In genomic region chr2:130274149-130274861, GRCm38 (mm10) we compare ENCODE assay signal across 8 mouse cellular contexts. TPM values are rescaled to one million over a fixed set of nuclear protein-coding genes. Genes with fewer than 3 reads are reported as not detected.
DNase-seq lines count a peak whose midpoint lies in the region; ATAC-seq and TF ChIP-seq lines count a peak whose summit lies in the region.

TSS of gene Nop56 (plus strand) at chr2:130274430.

- no peaks in the 10 kb centered on the region for H3K9me3 ChIP-seq in hindbrain, embryonic 10.5 days
- no peaks in the 10 kb centered on the region for H3K9me3 ChIP-seq in lung, postnatal 0 days (ENCODE audit: low read length)

- peak; percentile 98 for DNase-seq in MN1 (ENCODE audit: low spot score)
- peak; percentile 100 for DNase-seq in cerebellum, adult 9-10 months
- DNase-seq in hindbrain, embryonic 10.5 days (ENCODE audit: low spot score): peak; percentile 99
- peak; percentile 99 for DNase-seq in layer of hippocampus, adult 9-11 months
- peak; percentile 98 for DNase-seq in lung, postnatal 0 days (ENCODE audit: low spot score)
- DNase-seq in ovary, postnatal 14 days (ENCODE audit: low spot score): peak; percentile 99
- peak; percentile 99 for DNase-seq in thymus, postnatal 14 days

- H3K27me3 ChIP-seq in hindbrain, embryonic 10.5 days (ENCODE audit: insufficient read depth, poor library complexity, severe bottlenecking): no peaks in the 10 kb centered on the region
- no peaks in the 10 kb centered on the region for H3K27me3 ChIP-seq in lung, postnatal 0 days (replicated peaks; ENCODE audit: insufficient read depth, low read length)

- H3K4me3 ChIP-seq in hindbrain, embryonic 10.5 days: peak within 1 kb of the TSS; percentile 93
- peak within 1 kb of the TSS; percentile 72 for H3K4me3 ChIP-seq in lung, postnatal 0 days (ENCODE audit: low read depth, low read length)

- peak within 1 kb of the TSS; percentile 82 for H3K4me2 ChIP-seq in lung, postnatal 0 days (replicated peaks; ENCODE audit: low read depth, low read length)

- TF ChIP-seq CTCF in lung, postnatal 0 days (IDR thresholded peaks at IDR 0.05): peak; percentile 30

- peak; percentile 95 for ATAC-seq in frontal cortex, adult (ENCODE audit: low TSS enrichment)
- ATAC-seq in lung, postnatal 0 days: peak; percentile 99

- TF ChIP-seq EP300 in lung, postnatal 0 days (IDR thresholded peaks at IDR 0.05): no peak

- peaks cover 41% of the 10 kb centered on the region for H3K36me3 ChIP-seq in hindbrain, embryonic 10.5 days
- H3K36me3 ChIP-seq in lung, postnatal 0 days (ENCODE audit: insufficient read depth, low read length): peaks cover 8% of the 10 kb centered on the region

- peaks cover 29% of the 10 kb centered on the region for H3K4me1 ChIP-seq in hindbrain, embryonic 10.5 days (replicated peaks)
- peaks cover 7% of the 10 kb centered on the region; the same call in 1 of the 2 replicates for H3K4me1 ChIP-seq in lung, postnatal 0 days (ENCODE audit: insufficient read depth, low read depth, low read length)

- peak within 1 kb of the TSS; percentile 97 for H3K27ac ChIP-seq in hindbrain, embryonic 10.5 days
- H3K27ac ChIP-seq in lung, postnatal 0 days (ENCODE audit: low read length): peak within 1 kb of the TSS; percentile 55

- under 1% methylated on average over 68 of the region's 68 CpGs for WGBS in hindbrain, embryonic 10.5 days
- 1% methylated on average over 67 of the region's 68 CpGs for WGBS in lung, postnatal 0 days

- H3K9ac ChIP-seq in lung, postnatal 0 days (replicated peaks; ENCODE audit: low read depth): peak within 1 kb of the TSS; percentile 77

RNA-seq across cellular contexts. Expression of gene Nop56, which starts in this region (rescaled TPM):
- 297 and 412 TPM in 2 replicates for polyA plus RNA-seq in hindbrain, embryonic 10.5 days (2016; fragmentation: Nextera tagmentation; extraction: Ambion mirVana)
- polyA plus RNA-seq in lung, postnatal 0 days (2015; fragmentation: Nextera tagmentation; extraction: Ambion mirVana): 56.1 and 63.8 TPM in 2 replicates

Comparison
In these comparisons a context has a peak if more than half of its experiments do, and no peak if none do; other contexts are left out.
1. Peak in every context shown above with its lines: DNase-seq, ATAC-seq, H3K4me3 ChIP-seq and H3K27ac ChIP-seq.